Mouse (Mus musculus) spleen, postnatal 10 days (tissue): Measurements from ENCODE around the gene Med14.

Experiments used
- DNase-seq, 2 experiments: peaks; one replicate each; pipeline ENCODE4 v3.0.0; 2021 to 2022; ENCODE audit warnings: low spot score in 2 of 2

The Med14 gene

GRCm38 (mm10) chrX:12761626-12762333 is at the start of gene Med14:
TSS of gene Med14 (minus strand) at chrX:12762073.
- DNase-seq, result peak; percentile 74 to 83

GRCm38 (mm10) chrX:12800559-12800958 is 38.7 kb upstream of the Med14 start:
- DNase-seq, result no peak

- peak in 1 of 2 experiments; percentile 25 for DNase-seq
Observed at GRCm38 (mm10) chrX:12794842-12795241, 33.0 kb upstream of the Med14 start.

- DNase-seq, result no peak
Observed at GRCm38 (mm10) chrX:12791674-12792340, 29.9 kb upstream of the Med14 start.

- no peak for DNase-seq
Observed at GRCm38 (mm10) chrX:12773236-12773635, 11.4 kb upstream of the Med14 start.

GRCm38 (mm10) chrX:12771561-12771960 is 9.7 kb upstream of the Med14 start:
- no peak for DNase-seq

GRCm38 (mm10) chrX:12768571-12768970 is 6.7 kb upstream of the Med14 start:
- no peak for DNase-seq

GRCm38 (mm10) chrX:12766846-12767564 is 5.1 kb upstream of the Med14 start:
- DNase-seq, result no peak

- DNase-seq, result no peak
Observed at GRCm38 (mm10) chrX:12763127-12763834, 1.4 kb upstream of the Med14 start.

GRCm38 (mm10) chrX:12762334-12763126 is 657 bp upstream of the Med14 start:
- DNase-seq, result no peak

- DNase-seq, result no peak
Observed at GRCm38 (mm10) chrX:12761259-12761625, 631 bp downstream of the Med14 start.

GRCm38 (mm10) chrX:12760501-12760900 is 1.4 kb downstream of the Med14 start:
- DNase-seq, result no peak

- DNase-seq, result no peak
Observed at GRCm38 (mm10) chrX:12759625-12760024, 2.2 kb downstream of the Med14 start.

- DNase-seq, result no peak
Observed at GRCm38 (mm10) chrX:12747886-12748285, 14.0 kb downstream of the Med14 start.

- no peak for DNase-seq
Observed at GRCm38 (mm10) chrX:12746729-12747128, 15.1 kb downstream of the Med14 start.

GRCm38 (mm10) chrX:12740396-12740795 is 21.5 kb downstream of the Med14 start:
- no peak for DNase-seq

- DNase-seq, result no peak
Observed at GRCm38 (mm10) chrX:12716036-12716435, 45.8 kb downstream of the Med14 start.

- no peak for DNase-seq
Observed at GRCm38 (mm10) chrX:12713796-12714195, 48.1 kb downstream of the Med14 start.

GRCm38 (mm10) chrX:12686910-12687309 is 75.0 kb downstream of the Med14 start:
- DNase-seq, result no peak

- no peak for DNase-seq
Observed at GRCm38 (mm10) chrX:12686071-12686470, 75.8 kb downstream of the Med14 start.

GRCm38 (mm10) chrX:12677396-12677795 is 84.5 kb downstream of the Med14 start:
- DNase-seq, result peak; percentile 33 to 78
